Mouse (Mus musculus): ENCODE results near the gene Panx2. TPM values are rescaled to one million over a fixed set of nuclear protein-coding genes. Genes with fewer than 3 reads are reported as not detected.

Panx2 gene
- 0.52 and 1.6 TPM in 2 replicates for total RNA-seq (2021)
- long read RNA-seq, experiment 1: 0 reads
- long read RNA-seq, experiment 2: 0 reads

GRCm38 (mm10) chr15:89059161-89059931 lies at the start of gene Panx2:
Gene Panx2, plus strand, starts transcription at chr15:89059734.
- DNase-seq: no peak

DNA sequence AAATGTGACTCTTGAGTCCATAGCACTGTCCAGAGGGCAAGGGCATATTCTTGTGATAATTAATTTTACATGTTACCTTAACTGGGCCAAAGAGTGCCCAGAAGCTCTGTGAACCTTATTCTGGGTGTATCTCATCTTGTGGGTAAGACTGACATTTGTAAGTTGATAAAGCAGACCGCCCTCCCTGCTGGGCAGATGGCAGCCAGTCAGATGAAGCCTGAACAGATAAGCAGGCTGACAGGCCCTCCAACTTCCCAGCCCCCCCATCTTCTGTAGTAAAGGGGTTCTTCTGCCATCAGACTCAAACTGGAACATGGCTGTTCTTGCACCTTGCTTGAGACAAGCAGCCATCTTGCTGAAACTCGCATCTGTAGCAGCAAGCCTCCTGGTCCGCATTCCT lies 42.8 kb upstream of the Panx2 start:
- no peak for DNase-seq

GRCm38 (mm10) chr15:89020085-89020484 lies 39.4 kb upstream of the Panx2 start:
- DNase-seq: no peak

- no peak for DNase-seq
Observed at GRCm38 (mm10) chr15:89020492-89020891, 39.0 kb upstream of the Panx2 start.

GRCm38 (mm10) chr15:89044381-89044780 lies 15.2 kb upstream of the Panx2 start:
- DNase-seq: no peak

GRCm38 (mm10) chr15:89046356-89046755 lies 13.2 kb upstream of the Panx2 start:
- no peak for DNase-seq

DNA sequence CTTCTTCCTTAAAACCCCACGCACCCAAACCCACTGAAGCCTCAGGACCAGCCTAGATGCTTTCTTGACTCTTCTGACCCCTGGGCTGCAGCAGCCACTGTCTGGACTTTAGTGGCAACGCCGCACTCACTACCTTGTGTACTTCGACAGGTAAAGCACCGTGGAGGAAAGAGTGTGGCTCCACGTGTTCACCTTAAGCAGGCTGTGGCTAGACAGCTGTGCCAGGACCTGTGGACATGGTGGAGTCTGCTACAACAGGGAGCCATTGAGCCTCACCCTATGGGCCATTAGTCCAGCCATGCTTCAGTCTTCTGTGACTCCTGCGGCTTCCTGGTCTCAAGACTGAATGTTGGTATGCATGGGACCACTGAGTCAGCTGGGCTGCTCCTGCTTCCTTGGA lies 4.9 kb upstream of the Panx2 start:
- no peak for DNase-seq

DNA sequence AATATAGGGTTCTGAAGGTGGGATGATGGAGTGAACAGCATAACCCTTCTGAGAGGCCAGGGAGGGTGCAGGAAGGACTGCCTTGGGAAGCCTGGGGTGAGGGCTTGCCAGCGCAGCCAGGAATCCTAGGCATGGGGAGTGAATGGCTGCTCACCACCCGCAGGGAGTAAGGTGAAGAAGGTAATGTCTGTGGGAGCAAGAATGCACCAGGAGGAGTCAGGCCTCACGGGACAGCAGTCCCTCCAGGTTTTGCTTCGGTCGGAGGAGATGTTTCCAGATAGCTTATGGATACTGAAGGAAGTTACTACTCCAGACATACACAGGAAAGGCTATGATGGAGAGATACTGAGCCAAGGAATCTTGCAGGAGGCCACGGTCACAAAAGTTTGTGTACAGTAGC lies 798 bp upstream of the Panx2 start:
- DNase-seq: no peak

DNA sequence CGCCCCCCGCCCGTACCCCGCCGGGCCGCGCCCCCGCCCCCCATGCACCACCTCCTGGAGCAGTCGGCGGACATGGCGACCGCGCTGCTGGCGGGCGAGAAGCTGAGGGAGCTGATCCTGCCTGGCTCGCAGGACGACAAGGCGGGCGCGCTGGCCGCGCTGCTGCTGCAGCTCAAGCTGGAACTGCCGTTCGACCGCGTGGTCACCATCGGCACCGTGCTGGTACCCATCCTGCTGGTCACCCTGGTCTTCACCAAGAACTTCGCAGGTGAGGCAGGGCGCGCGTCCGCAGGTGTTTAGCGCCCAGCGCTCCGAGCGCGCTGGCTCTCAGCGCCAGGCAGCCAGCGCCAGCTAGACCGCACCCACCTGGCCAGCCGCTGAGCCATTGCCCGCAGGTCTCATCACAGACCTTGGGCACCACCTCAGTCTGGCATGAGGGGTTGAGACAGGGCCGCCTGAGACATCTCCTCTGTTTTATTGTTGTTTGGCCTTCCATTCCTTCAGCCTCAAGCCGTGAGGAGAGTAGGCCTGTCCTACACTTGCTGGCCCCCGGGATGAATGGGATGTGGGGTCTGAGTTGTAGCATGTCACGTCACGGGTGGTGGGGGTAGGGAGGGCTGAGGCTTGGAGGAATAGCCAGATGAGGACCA lies 623 bp downstream of the Panx2 start:
- DNase-seq: peak; percentile 38

- no peak for DNase-seq
Observed at GRCm38 (mm10) chr15:89060811-89061460, 1.4 kb downstream of the Panx2 start.

DNA sequence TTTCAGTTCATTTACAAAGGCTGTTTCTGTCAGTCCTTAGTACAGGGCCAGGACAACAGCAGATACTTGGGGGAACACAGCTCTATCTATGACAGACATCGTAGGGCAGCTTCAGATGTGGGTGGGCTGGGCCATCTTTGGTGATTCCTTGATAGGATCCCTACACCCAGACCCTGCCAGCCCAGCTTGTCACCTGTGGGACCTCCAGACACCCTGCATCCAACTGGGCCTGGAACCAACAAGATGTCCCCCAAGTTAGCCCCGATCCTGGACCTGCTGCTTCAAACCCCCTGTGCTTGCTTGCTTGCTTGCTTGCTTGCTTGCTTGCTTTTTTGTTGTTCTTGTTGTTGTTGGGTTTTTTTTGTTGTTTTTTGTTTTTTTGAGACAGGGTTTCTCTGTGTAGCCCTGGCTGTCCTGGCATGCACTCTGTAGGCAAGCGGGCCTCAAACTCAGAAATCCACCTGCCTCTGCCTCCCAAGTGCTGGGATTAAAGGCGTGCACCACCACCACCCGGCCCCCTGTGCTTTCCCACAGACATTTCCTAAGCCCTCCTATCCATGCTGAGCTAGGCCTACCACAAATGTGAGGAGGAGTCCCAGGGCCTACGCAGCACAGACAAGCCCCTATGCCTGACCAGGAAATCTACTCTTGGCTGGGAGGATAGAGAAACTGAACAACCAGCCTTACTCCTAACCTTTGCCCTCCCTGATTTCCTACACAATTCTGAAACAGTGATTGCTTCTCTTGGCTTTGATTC lies 2.4 kb downstream of the Panx2 start:
- no peak for DNase-seq

DNA sequence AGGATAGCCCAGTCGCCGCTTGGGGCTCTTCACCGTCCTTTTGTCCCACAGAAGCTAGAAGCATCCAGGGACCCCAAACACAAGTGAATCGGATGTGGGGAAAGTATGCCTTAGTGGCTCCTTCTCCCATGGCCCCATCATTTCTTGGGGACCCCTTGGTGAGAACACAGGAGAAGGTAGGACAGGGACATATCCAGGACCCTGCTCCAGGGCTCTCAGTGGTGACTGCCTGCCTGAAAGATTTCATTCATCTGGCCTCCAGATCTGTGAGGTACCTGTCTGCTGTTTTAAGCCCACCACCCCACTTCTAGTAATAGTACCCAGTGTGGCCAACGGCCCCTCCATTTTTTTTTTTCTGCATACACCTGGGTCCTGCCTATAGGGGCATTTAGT lies 3.0 kb downstream of the Panx2 start:
- no peak for DNase-seq

- no peak for DNase-seq
Observed at GRCm38 (mm10) chr15:89063001-89063400, 3.5 kb downstream of the Panx2 start.

GRCm38 (mm10) chr15:89063536-89063935 lies 4.0 kb downstream of the Panx2 start:
- DNase-seq: no peak

- no peak for DNase-seq
Observed at GRCm38 (mm10) chr15:89064891-89065290, 5.4 kb downstream of the Panx2 start.

DNA sequence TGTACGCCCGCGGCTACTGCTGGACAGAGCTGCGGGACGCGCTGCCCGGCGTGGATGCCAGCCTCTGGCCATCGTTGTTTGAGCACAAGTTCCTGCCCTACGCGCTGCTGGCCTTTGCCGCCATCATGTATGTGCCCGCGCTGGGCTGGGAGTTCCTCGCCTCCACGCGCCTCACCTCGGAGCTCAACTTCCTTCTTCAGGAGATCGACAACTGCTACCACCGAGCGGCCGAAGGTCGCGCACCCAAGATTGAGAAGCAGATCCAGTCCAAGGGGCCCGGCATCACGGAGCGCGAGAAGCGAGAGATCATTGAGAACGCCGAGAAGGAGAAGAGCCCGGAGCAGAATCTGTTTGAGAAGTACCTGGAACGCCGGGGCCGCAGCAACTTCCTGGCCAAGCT lies 8.1 kb downstream of the Panx2 start:
- no peak for DNase-seq

GRCm38 (mm10) chr15:89068226-89068625 lies 8.7 kb downstream of the Panx2 start:
- DNase-seq: no peak

- DNase-seq: no peak
Observed at GRCm38 (mm10) chr15:89069336-89069840, 9.9 kb downstream of the Panx2 start.

DNA sequence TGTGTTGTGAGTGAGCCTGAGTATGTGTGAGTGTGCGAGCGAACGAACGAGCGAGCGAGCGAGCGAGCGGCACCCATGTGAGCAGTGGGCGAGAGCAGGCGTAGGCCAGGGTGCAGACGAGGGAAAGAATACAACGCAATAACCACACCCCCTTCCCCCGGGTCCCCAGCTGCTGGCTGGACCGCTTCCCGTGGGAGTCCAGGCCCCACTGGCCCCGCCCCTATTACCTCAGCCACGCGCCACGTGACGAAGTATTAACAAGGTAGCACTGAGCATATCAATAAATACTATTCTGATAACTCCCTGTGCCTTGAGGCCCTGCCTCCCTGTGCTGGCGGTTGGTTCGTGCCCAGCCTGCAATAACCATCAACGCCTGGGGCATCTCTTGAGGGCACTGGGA lies 11.1 kb downstream of the Panx2 start:
- no peak for DNase-seq

DNA sequence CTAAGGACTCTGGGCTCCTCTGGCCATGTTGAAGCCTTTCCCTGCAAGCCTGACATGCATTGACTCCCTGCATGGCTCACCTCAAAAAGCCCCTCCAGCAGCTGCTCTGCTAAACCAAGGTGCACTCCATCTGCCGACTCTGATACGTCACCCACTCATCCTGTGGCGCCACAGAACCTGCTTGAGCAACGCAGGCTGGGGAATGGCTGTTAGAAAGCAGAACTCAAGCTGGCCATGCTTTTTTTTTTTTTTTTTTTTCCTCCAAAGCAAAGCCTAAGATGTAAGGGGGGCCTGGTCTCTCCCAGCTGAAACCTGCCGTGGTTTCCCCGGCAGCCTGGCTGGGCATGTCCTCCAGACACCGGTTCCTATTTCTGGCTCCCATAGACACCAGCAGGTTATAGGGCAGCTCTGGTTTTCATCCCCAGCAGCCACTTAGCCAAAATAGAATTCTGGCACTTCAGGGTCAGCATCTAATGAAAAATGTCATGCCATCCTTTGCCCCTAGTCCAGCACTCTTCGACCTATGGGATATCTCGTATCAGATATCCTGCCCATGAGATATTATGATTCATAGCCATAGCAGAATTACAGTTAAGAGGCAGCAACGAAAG lies 14.6 kb downstream of the Panx2 start:
- DNase-seq: no peak

DNA sequence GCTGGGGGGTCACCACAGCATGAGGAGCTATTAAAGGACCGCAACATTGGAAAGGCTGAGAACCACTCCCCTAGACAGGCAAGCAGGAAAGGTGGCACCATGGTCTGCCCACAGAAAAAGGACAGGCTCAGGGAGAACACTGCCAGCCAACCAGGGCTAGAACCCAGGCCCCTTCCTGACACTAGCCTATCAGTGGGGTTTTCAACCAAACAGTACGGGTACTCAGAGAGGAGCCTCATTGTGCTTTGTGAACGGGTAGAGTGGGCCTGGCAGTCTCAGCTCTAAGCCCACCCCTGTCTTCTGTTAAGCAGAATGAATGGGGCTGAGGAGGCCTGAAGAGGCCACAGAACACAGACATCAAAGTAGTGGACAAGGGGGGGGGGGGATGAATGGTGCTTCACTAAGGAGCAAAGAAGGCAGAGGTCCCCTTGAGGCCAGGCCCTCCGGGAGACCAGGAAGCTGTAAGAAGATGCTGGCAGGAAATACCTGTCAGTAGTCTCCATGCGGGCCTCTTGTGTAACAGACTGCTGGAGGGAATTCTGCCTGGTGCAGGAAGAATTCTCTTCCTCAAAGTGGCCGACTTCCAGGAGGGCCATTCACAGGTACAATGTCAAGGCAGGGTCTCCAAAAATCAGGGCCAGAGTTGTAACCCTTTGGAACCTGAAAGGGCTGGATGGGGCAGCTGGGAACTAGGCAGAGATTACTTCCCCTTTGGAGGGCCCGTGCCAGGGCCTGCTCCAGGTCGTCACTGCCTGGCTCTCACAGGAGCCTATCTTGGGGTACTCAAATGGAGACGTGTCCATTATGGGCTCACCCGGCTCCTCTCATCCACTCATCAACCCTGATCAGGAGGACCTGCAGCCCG lies 15.3 kb downstream of the Panx2 start, which contains the start of gene Trabd:
Gene Trabd (plus strand): TSS at position 512 of the 865 bp plus-strand sequence.
- DNase-seq: no peak
